Mouse (Mus musculus): ENCODE data around the gene Hamp2.

Gene Hamp2

DNA sequence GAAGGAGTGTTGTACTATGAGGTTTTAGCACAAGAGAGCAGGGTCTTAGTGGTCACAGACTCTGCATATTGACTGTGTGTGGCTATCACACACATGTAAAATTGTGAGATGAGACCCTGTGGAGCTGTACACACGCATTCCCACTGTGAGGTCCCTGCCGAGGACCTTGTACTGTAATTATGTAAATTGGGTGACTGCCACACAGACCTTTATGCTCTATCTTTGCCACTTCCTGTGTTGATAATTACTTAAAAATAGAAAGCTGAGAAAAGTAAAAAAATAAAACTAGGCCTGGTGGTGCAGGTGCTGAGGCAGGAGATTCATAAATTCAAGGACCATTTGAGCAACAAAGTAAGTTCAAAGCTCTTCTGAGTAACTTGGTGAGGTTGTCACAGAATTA is 33.8 kb downstream of the Hamp2 start:
- DNase-seq = no peak

DNA sequence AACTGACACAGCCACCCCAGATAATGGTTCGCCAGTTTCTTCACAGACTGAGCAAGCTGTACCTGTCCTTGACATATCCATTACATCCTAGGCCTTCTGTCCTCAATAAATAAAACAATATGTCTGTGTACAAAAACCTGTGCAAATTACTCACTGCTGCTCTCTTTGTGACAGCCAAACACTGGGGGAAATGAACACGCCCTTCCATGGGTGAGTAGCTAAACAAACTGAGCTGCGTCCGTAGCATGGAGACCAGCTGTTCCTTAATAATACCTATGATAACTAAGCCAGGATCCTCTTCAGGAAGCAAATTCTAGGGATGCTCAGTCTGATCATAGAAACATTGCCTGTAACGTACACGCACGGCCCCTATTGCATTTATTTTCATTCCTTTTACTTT is 35.7 kb downstream of the Hamp2 start:
- DNase-seq = no peak

DNA sequence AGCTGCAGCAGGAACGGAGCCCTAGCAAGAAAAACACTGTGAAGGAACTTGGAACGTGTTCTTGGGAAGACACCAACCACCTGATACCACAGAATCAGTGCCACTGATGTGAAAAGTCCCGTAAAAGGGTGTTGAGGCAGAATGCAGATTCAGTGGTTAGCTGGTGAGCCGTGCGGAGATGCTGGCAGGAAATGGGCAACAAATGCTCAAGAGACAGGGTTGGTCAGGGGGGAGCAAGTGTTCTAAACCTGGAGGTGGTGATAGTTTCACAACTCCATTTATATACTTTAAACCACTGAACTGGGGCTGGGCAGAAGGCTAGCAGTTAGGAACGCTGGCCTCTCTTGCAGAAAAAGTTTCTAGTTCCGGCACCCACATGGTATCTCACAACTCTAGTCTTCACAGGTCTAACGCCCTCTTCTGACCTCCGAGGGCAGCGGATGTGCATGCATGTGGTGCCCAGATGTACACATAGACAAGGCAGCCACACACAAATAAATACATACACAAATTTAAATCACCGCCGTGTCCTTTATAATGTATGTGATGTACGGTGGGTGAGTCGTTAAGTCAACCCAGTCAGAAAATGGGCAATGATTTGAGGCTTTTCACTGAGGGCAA is 36.8 kb downstream of the Hamp2 start:
- no peak for DNase-seq

DNA sequence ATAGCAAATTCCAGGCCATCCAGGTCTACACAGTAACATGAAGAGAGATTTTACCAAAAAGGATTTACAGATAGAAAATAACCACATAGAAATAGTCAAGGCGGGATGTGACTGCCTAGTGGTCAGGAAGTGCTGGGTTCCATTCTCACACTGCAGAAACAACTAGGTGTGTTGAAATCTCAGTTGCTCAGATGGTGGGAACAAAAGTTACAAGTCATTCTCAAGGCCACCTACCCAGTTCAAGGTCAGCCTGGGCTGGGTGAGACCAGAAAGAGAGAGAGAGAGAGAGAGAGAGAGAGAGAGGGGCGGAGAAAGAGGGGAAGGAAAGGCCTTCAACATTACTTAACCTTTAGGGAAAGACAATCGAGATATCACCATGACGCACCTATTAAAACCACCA is 37.6 kb downstream of the Hamp2 start:
- no peak for DNase-seq

DNA sequence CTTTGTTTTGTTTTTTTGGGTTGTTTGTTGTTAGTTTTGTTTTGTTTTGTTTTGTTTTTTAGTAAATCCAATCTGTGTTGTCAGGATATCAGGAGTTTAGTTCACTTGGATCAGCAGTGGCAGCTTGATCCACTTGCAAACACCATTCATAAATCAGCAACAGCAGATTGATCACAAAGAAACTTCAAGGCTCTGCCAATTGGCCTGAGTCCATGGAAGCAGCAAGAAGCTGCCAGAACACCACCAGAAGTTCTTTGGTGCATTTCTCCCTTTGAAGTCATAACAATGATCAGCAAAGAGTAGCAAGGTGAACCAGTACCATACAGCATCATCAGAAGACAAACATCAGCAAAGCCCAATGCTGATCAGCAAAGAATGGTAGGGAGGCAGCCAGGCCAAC is 40.4 kb downstream of the Hamp2 start:
- no peak for DNase-seq

DNA sequence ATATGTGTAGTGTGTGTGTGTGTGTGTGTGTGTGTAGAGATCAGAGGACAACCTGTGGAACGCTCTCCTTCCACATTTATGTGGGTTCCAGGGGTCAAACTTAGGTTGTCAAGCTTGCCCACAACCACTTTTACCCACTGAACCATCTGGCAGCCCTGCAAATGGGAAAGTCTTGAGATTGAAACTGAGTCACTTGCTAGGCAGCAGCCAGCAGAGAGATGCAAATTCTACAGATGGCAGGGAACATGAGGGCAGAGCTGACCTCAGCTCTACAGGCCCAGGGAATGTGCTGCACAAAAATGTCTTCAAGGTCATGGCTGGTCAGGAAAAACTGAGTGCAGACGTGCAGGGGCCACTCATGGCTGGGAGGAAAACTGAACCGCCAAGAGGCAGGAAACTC is 43.1 kb downstream of the Hamp2 start:
- DNase-seq = no peak

DNA sequence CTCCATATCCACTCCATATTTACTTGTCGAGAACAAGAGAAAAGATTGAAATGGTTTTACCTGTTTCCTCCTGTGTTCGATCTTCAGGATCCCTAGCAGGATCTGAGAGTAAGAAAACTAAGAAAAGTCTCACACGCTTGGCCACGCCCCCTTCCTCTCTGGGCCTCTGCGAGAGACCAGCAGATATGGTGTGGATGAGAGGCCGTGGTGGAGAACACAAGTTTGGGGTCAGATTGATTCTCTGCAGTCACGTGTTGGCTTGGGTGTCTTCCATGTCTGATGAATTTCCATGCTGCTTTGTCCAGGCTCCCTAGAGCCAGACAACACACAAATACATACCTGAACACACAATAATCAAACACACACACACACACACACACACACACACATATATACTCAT is 44.3 kb downstream of the Hamp2 start, which contains the start of gene Cd22:
Gene Cd22, minus strand, starts transcription at position 167 of the 400 bp plus-strand sequence.
- DNase-seq = no peak

DNA sequence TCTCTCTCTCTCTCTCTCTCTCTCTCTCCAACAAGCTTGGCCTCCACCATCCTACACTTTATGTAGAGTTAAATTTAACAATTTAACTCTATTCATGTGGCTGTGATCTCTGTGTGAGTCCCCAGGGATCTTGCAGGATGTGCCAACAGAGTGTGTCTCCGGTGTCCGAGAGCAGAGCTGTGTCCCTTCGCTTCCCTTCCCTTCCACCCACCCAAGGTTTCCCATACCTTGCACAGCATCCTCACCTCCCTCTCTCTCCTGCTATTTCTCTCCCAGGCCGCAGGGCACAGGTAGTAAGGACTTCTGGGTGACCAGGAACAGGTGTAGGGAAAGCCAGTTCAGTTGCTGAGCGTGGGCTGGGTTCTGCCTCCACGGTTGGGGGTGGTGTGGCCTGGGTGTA is 45.5 kb downstream of the Hamp2 start:
- DNase-seq = no peak

DNA sequence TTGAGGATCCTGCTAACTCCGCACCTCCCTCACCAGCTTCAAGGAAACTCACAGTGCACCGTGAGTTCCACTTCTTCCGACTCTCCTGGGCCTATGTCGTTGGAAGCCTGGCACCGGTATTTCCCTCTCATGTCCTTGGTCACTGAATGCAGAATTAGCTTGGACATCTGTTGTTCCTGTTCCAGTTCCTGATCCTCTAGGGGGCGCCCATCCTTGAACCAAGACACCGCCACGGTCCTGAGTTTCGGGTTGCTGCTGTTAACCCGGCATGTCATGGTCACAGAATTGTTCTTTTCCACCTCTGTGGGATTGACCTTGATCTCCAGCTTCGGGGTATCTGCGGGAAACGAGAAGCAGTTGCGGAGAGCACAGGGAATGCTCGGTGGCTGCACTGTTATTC is 51.4 kb downstream of the Hamp2 start:
- DNase-seq = peak; percentile 58
